Mouse (Mus musculus) right cerebral cortex, postnatal 4 days (tissue): ENCODE data around the gene Gm21746.
"Not testable (repeated sequence)": the region's sequence is repeated elsewhere in the genome, so short reads cannot be mapped to it uniquely, and the experiment has no call there.

Experiments
- DNase-seq: peaks from one replicate; pipeline ENCODE4 v3.0.0-alpha.2; 2022

Gene Gm21746

DNA sequence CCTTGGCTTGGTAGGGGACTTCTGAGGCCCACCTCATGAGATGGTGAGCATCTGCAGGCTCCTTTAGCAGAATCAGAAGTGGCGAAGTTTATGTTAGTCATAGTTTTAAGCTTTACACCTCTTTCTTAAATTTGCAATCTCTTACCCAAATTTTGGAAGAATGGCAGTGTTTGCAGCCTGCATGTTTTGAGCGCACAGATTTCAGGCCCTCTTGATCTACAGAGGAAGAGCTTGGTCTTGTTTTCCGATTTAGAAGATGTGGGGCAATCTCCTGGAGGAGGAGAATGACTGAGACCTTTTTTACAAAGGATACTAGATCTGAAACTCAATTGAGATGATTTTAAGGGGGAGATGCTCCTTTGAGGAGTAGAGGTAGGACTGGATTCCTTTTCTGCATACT is at the start of gene Gm21746:
TSS of gene Gm21746 (minus strand) at position 101 of the 400 bp plus-strand sequence.
- not testable (repeated sequence) for DNase-seq

DNA sequence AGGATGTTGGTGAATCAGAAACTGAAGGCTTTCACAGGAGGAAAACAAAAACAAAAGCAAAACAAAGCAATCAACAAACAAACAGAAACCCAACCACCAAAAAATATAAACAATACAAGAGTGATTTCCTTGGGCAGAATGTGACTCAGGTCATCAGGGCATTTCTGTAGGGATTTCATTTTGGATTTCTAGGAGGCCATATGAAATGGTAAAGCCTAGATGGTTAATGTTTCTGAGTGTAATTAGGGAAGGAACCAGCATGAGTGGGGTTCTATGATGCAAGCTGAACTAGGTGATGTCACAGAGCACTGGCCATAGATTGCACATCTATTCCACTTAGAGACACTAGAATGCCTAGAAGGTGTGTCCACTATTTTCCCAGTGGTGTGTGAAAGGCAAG is 29.0 kb upstream of the Gm21746 start, which contains the start of gene Gm20873:
TSS of gene Gm20873 (plus strand) at position 301 of the 400 bp plus-strand sequence.
- DNase-seq = not testable (repeated sequence)
